ENCODE assay signal across 8 mouse cellular contexts in genomic region chr10:59308993-59309715, GRCm38 (mm10). TPM values are rescaled to one million over a fixed set of nuclear protein-coding genes. Genes with fewer than 3 reads are reported as not detected.
DNase-seq lines count a peak whose midpoint lies in the region; ATAC-seq lines count a peak whose summit lies in the region.

No protein-coding gene starts in this region.

- ATAC-seq in midbrain, embryonic 16.5 days, result no peak

- no peaks in the 10 kb centered on the region for H3K36me3 ChIP-seq in embryonic facial prominence, embryonic 10.5 days (replicated peaks)
- H3K36me3 ChIP-seq in midbrain, embryonic 16.5 days (ENCODE audit: control insufficient read depth, insufficient read depth, low read length), result no peaks in the 10 kb centered on the region

- no peak overlapping the region for H3K9ac ChIP-seq in midbrain, embryonic 16.5 days (ENCODE audit: low read depth, low read length)

- H3K9me3 ChIP-seq in embryonic facial prominence, embryonic 10.5 days, result 0 out of 2 replicates have a peak, but pooled peaks cover 6% of the 10 kb centered on the region
- no peaks in the 10 kb centered on the region for H3K9me3 ChIP-seq in midbrain, embryonic 16.5 days (replicated peaks; ENCODE audit: control insufficient read depth, low read length, poor library complexity, severe bottlenecking)

- peak; percentile 86 for DNase-seq in heart, adult 11 months
- no peak for DNase-seq in heart, adult 8-10 months (ENCODE audit: low spot score)
- peak; percentile 64 for DNase-seq in right cerebral cortex, postnatal 4 days
- no peak for DNase-seq in right cerebral cortex, postnatal 25 days
- DNase-seq in cerebellum, postnatal 14 days, result peak; percentile 73 to 77
- DNase-seq in lung, postnatal 4 days, result peak; percentile 43 to 49
- DNase-seq in embryonic facial prominence, embryonic 10.5 days (ENCODE audit: low spot score), result no peak

- no peak overlapping the region for H3K27ac ChIP-seq in embryonic facial prominence, embryonic 10.5 days (replicated peaks)
- no peak overlapping the region for H3K27ac ChIP-seq in midbrain, embryonic 16.5 days (ENCODE audit: low read length)

- H3K4me1 ChIP-seq in embryonic facial prominence, embryonic 10.5 days, result no peaks in the 10 kb centered on the region
- H3K4me1 ChIP-seq in midbrain, embryonic 16.5 days (ENCODE audit: control insufficient read depth, insufficient read depth, low read length), result no peaks in the 10 kb centered on the region

- 51% methylated on average over 3 of the region's 3 CpGs for WGBS in embryonic facial prominence, embryonic 10.5 days
- 50% methylated on average over 3 of the region's 3 CpGs for WGBS in midbrain, embryonic 16.5 days

- no peak overlapping the region for H3K4me2 ChIP-seq in midbrain, embryonic 16.5 days (ENCODE audit: low read length)

- H3K4me3 ChIP-seq in embryonic facial prominence, embryonic 10.5 days, result no peak overlapping the region
- no peak overlapping the region for H3K4me3 ChIP-seq in midbrain, embryonic 16.5 days (ENCODE audit: low read depth, low read length)

- no peaks in the 10 kb centered on the region for H3K27me3 ChIP-seq in embryonic facial prominence, embryonic 10.5 days (replicated peaks; ENCODE audit: low read depth, poor library complexity, severe bottlenecking)
- H3K27me3 ChIP-seq in midbrain, embryonic 16.5 days (ENCODE audit: control insufficient read depth, insufficient read depth, low read depth, low read length), result no peaks in the 10 kb centered on the region

RNA-seq across cellular contexts. Expression of gene P4ha1, which starts 13.9 kb away (rescaled TPM):
- total RNA-seq in heart, adult 8-10 months (2022), result 10 to 100 TPM; 32.4 to 59.3 (median 44.0) TPM
- 49.3 and 55.7 TPM in 2 replicates for polyA plus RNA-seq in embryonic facial prominence, embryonic 10.5 days (2016; fragmentation: Nextera tagmentation; extraction: Ambion mirVana)
- 29.7 and 32.2 TPM in 2 replicates for polyA plus RNA-seq in midbrain, embryonic 16.5 days (2015; fragmentation: Nextera tagmentation; extraction: Ambion mirVana)

Comparison
In these comparisons a context has a peak if more than half of its experiments do, and no peak if none do; other contexts are left out.
1. DNase-seq: peak in heart, adult 11 months (single experiment), right cerebral cortex, postnatal 4 days (single experiment), cerebellum, postnatal 14 days (2 of 2) and lung, postnatal 4 days (2 of 2); none in heart, adult 8-10 months (single experiment), right cerebral cortex, postnatal 25 days (single experiment) and embryonic facial prominence, embryonic 10.5 days (single experiment).